In genomic region chr1:73824406-73825184, GRCm38 (mm10) we compare ENCODE assay signal across 8 mouse cellular contexts.
DNase-seq lines count a peak whose midpoint lies in the region; ATAC-seq and TF ChIP-seq lines count a peak whose summit lies in the region.

No protein-coding gene starts in this region.

- no peak overlapping the region for H3K4me2 ChIP-seq in heart, embryonic 11.5 days
- no peak overlapping the region for H3K4me2 ChIP-seq in midbrain, embryonic 14.5 days (ENCODE audit: low read length)
- no peak overlapping the region for H3K4me2 ChIP-seq in midbrain, embryonic 15.5 days
- H3K4me2 ChIP-seq in embryonic facial prominence, embryonic 15.5 days (replicated peaks), result no peak overlapping the region
- no peak overlapping the region for H3K4me2 ChIP-seq in stomach, postnatal 0 days (replicated peaks; ENCODE audit: low read depth)

- ATAC-seq in heart, embryonic 11.5 days (replicated peaks; ENCODE audit: insufficient number of reproducible peaks, low FRiP score, low TSS enrichment), result no peak
- no peak for ATAC-seq in midbrain, embryonic 14.5 days (ENCODE audit: low FRiP score, low TSS enrichment)
- ATAC-seq in midbrain, embryonic 15.5 days (replicated peaks), result no peak
- ATAC-seq in embryonic facial prominence, embryonic 15.5 days (ENCODE audit: insufficient number of reproducible peaks, low FRiP score, low TSS enrichment, low read depth), result peak; percentile 69
- no peak for ATAC-seq in stomach, postnatal 0 days (ENCODE audit: low FRiP score, low TSS enrichment)

- 53% methylated on average over 8 of the region's 8 CpGs for WGBS in heart, embryonic 11.5 days (ENCODE audit: insufficient replicate concordance)
- 53% methylated on average over 8 of the region's 8 CpGs for WGBS in midbrain, embryonic 14.5 days
- WGBS in midbrain, embryonic 15.5 days, result 57% methylated on average over 8 of the region's 8 CpGs
- 48% methylated on average over 8 of the region's 8 CpGs for WGBS in embryonic facial prominence, embryonic 15.5 days
- 57% methylated on average over 8 of the region's 8 CpGs for WGBS in stomach, postnatal 0 days

- peaks cover 3% of the 10 kb centered on the region; the same call in 1 of the 2 replicates for H3K4me1 ChIP-seq in heart, embryonic 11.5 days (ENCODE audit: control insufficient read depth, insufficient read depth, low read length)
- H3K4me1 ChIP-seq in midbrain, embryonic 14.5 days (ENCODE audit: control insufficient read depth, insufficient read depth, low read length), result 0 out of 2 replicates have a peak, but pooled peaks cover 3% of the 10 kb centered on the region
- peaks cover 9% of the 10 kb centered on the region for H3K4me1 ChIP-seq in midbrain, embryonic 15.5 days
- peaks cover 48% of the 10 kb centered on the region for H3K4me1 ChIP-seq in embryonic facial prominence, embryonic 15.5 days
- no peaks in the 10 kb centered on the region for H3K4me1 ChIP-seq in stomach, postnatal 0 days (replicated peaks; ENCODE audit: control insufficient read depth, insufficient read depth)

- no peaks in the 10 kb centered on the region for H3K36me3 ChIP-seq in heart, embryonic 11.5 days (ENCODE audit: control insufficient read depth, insufficient read depth, low read length)
- H3K36me3 ChIP-seq in midbrain, embryonic 14.5 days (ENCODE audit: control insufficient read depth, insufficient read depth, low read length), result no peaks in the 10 kb centered on the region
- H3K36me3 ChIP-seq in midbrain, embryonic 15.5 days (replicated peaks), result no peaks in the 10 kb centered on the region
- H3K36me3 ChIP-seq in embryonic facial prominence, embryonic 15.5 days, result no peaks in the 10 kb centered on the region
- no peaks in the 10 kb centered on the region for H3K36me3 ChIP-seq in stomach, postnatal 0 days (ENCODE audit: control insufficient read depth, insufficient read depth, low read length)

- TF ChIP-seq EP300 in stomach, postnatal 0 days (optimal IDR thresholded peaks at IDR 0.05), result no peak

- H3K4me3 ChIP-seq in heart, embryonic 11.5 days (ENCODE audit: low read depth, low read length), result no peak overlapping the region
- H3K4me3 ChIP-seq in midbrain, embryonic 14.5 days (replicated peaks; ENCODE audit: low read depth, low read length), result no peak overlapping the region
- H3K4me3 ChIP-seq in midbrain, embryonic 15.5 days, result no peak overlapping the region
- H3K4me3 ChIP-seq in embryonic facial prominence, embryonic 15.5 days (replicated peaks), result no peak overlapping the region
- no peak overlapping the region for H3K4me3 ChIP-seq in stomach, postnatal 0 days (ENCODE audit: low read depth, low read length)

- no peak overlapping the region for H3K9ac ChIP-seq in heart, embryonic 11.5 days (ENCODE audit: low read depth, low read length)
- no peak overlapping the region for H3K9ac ChIP-seq in midbrain, embryonic 14.5 days (replicated peaks; ENCODE audit: low read length)
- no peak overlapping the region for H3K9ac ChIP-seq in midbrain, embryonic 15.5 days
- H3K9ac ChIP-seq in embryonic facial prominence, embryonic 15.5 days, result no peak overlapping the region
- H3K9ac ChIP-seq in stomach, postnatal 0 days (ENCODE audit: low read length), result no peak overlapping the region

- H3K27ac ChIP-seq in heart, embryonic 11.5 days (ENCODE audit: low read depth, low read length), result no peak overlapping the region
- H3K27ac ChIP-seq in midbrain, embryonic 14.5 days (replicated peaks; ENCODE audit: low read depth, low read length), result no peak overlapping the region
- H3K27ac ChIP-seq in midbrain, embryonic 15.5 days, result no peak overlapping the region
- no peak overlapping the region for H3K27ac ChIP-seq in embryonic facial prominence, embryonic 15.5 days (replicated peaks)
- no peak overlapping the region for H3K27ac ChIP-seq in stomach, postnatal 0 days (replicated peaks)

- H3K9me3 ChIP-seq in heart, embryonic 11.5 days (replicated peaks; ENCODE audit: control insufficient read depth, low read length), result no peaks in the 10 kb centered on the region
- H3K9me3 ChIP-seq in midbrain, embryonic 14.5 days (ENCODE audit: control insufficient read depth, low read length), result no peaks in the 10 kb centered on the region
- H3K9me3 ChIP-seq in midbrain, embryonic 15.5 days, result no peaks in the 10 kb centered on the region
- no peaks in the 10 kb centered on the region for H3K9me3 ChIP-seq in embryonic facial prominence, embryonic 15.5 days (replicated peaks)
- no peaks in the 10 kb centered on the region for H3K9me3 ChIP-seq in stomach, postnatal 0 days (ENCODE audit: control insufficient read depth, low read length)

- 0 out of 2 replicates have a peak, but pooled peaks have one; percentile 10 for TF ChIP-seq CTCF in stomach, postnatal 0 days (IDR thresholded peaks at IDR 0.05; ENCODE audit: low read depth)

- H3K27me3 ChIP-seq in heart, embryonic 11.5 days (ENCODE audit: control insufficient read depth, insufficient read depth, low read length), result peaks cover 5% of the 10 kb centered on the region; the same call in 1 of the 2 replicates
- no peaks in the 10 kb centered on the region for H3K27me3 ChIP-seq in midbrain, embryonic 14.5 days (ENCODE audit: control insufficient read depth, insufficient read depth, low read length)
- no peaks in the 10 kb centered on the region for H3K27me3 ChIP-seq in midbrain, embryonic 15.5 days (replicated peaks)
- H3K27me3 ChIP-seq in embryonic facial prominence, embryonic 15.5 days, result no peaks in the 10 kb centered on the region
- H3K27me3 ChIP-seq in stomach, postnatal 0 days (ENCODE audit: control insufficient read depth, insufficient read depth, low read length), result no peaks in the 10 kb centered on the region

- DNase-seq in heart, adult 9 months (ENCODE audit: low spot score in 2 of 2), result peak; percentile 14 to 54
- DNase-seq in midbrain, embryonic 14.5 days, result peak; percentile 43
- DNase-seq in stomach, postnatal 0 days (ENCODE audit: low spot score), result no peak
- no peak for DNase-seq in left cerebral cortex, adult 18-20 months (ENCODE audit: low spot score in 2 of 2)
- no peak for DNase-seq in urinary bladder, postnatal 14 days (ENCODE audit: low spot score)

Comparison
In these comparisons a context has a peak if more than half of its experiments do, and no peak if none do; other contexts are left out.
1. DNase-seq: peak in heart, adult 9 months (2 of 2) and midbrain, embryonic 14.5 days (single experiment); none in stomach, postnatal 0 days (single experiment), left cerebral cortex, adult 18-20 months (0 of 2) and urinary bladder, postnatal 14 days (single experiment).